Mouse (Mus musculus) lung, adult 18-20 months (tissue): Measurements from ENCODE around the gene Ndrg2.
"Not testable (repeated sequence)": the region's sequence is repeated elsewhere in the genome, so short reads cannot be mapped to it uniquely, and the experiment has no call there.

Experiments
- DNase-seq, 2 experiments: peaks; one replicate each; pipeline ENCODE4 v3.0.0; 2022; ENCODE audit warnings: mixed read lengths in 2 of 2

Ndrg2 gene

DNA sequence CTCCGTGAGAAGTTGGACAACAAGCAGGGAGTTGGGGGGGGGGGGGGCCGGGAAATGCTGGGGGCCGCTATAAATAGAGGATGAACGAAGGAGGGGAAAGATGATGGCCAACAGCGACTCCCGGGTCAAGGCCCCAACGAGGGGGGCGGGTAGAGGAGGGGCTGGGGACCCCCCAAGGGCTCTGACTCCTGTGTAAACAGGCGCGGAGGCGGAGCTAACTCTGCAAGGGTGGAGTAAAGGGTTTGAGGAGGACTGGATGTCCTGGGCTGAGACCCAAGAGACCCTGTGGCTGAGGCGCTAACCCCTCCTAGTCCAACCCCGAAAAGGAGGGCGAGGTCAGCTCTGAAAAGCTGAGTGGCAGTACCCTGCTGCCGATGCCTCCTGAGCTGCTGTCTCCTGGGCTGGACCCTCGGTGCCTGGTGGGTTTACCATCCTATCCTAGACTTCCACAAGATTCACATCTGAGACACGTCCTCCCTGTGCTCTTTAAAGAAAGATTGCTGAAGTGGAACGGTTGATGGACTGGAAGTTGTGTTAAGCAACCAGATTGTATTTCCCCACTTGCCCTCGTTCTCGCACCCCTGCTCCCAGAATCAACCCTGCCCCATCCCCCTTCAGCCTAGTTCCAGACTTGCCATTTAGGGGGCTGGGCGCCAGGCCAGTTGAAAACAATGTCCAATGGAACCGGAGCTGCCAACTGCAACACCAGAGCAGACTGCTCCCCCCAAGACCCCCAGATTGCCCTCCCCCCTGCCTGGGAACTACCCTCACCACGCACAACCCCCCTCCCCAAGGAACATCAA lies at the start of gene Ndrg2:
Ndrg2 (minus strand) TSS at position 199 of the 803 bp plus-strand sequence.
- DNase-seq: peak; percentile 83 to 89

DNA sequence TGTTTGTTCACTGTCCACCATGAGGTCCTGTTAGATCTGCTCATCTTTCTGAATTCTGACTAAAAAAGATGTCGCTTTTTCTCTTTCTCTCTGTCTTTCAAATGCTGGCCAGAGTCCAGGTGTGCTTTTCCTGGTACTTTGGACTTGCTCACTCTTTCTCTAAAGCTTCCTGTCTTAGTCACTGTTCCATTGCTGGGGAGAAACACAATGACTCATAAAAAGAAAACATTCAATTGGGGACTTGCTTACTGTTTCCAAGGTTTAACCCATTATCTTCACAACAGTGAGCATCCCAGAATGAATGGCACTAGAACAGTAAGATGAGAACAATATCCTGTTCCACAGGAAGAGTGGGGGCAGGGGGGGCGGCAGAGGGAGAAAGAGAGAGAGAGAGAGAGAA lies 46.4 kb upstream of the Ndrg2 start:
- DNase-seq: no peak

DNA sequence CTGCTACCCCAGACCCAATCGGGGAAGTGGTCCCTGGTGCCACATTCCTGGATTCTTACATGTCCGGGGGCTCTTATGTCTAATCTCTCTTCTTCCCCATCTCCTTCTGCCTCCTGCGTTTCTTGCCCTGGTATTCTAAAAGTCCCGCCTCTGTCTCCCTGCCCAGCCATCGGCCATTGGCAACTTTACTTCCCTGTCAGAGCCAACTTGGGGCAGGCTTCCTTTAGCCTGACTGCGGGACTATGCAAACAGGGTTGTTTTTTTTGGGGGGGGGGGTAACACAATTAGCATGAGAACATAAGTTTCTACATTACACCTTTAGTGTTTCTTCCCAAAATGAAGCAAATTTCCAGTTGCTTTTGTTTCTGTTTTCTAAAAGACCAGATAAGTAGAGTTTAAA lies 29.4 kb upstream of the Ndrg2 start:
- DNase-seq: no peak

DNA sequence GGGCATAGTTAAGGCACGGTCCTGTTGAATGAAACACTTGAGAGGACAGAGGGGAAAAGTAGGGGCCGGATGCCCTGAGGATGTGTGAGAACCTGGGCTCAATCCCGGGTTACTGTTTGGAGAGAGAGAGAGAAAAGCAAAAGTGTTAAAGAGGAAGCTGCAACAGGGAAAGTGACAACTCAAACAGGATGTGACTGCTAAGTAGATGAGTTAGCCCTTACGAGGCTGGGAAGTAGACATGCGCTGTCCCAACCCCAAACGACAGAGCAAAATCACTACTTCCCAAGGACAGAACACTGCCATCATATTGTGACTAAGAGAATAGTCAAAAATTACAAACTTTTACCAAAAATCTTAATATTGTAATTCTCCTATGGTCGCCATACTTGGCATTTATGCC lies 28.3 kb upstream of the Ndrg2 start:
- DNase-seq: no peak

DNA sequence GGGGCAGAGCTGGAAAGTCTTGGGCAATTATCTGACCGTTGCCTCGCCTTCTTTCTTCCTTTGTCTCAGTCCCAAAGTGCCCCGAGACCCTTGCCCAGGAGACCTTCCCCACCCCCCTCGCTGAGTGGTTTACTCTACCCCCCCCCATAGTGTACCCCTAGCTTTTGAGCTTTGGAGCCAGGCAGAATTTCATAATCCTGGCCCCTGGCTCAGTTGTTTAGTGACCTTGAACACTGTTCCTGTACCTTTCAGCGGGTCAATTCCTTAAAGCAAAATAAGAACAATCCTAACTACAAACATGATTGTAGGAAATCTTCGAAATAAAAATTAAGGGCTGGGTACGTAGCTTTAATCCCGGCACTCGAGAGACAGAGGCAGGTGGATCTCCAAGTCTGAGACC lies 27.6 kb upstream of the Ndrg2 start:
- DNase-seq: no peak

DNA sequence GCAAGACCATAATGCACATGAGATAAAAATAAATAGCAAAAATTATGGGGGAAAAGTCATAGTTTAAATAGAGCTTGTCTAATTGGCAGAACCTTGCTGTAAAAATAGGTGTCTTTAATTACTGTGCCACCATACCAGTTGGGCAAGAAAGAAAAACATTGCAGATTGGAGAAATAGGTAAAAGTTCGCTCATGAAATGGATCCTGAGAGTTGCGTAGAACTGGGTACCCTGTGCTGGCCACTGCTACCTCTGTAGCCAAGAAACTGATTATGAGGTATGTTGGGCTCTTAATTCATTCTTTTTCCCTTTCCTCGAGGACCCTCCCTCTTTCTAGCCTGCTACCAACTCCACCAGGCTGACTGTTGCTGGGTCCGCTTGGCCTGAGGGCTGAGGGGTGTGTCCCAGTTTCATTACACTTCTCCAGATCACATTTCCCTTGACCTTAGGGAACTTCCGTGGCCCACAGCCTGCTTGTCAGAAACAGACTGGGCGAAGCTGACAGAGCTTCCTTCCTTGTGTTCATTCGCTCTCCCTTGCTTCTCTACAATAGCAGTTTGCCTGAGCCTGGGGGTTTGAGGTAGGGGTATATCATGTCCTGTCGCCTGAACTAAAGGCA lies 27.1 kb upstream of the Ndrg2 start:
- DNase-seq: peak; percentile 35 to 41

DNA sequence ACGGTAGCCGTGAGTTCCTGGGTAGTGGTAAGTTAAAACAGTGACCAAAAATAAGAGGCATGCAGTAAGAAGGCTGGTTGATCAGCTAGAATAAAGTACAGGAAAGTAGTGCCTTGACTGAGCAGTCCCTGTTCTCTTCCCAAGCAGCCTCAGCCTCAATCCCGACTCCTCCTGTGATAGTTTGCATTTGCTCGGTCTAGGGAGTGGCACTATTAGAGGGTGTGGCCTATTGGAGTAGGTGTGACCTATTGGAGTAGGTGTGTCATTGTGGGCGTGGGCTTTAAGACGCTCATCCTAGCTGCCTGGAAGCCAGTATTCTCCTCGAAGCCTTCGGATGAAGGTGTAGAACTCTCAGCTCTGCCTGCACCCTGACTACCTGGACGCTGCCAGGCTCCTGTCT lies 25.0 kb upstream of the Ndrg2 start:
- DNase-seq: no peak

DNA sequence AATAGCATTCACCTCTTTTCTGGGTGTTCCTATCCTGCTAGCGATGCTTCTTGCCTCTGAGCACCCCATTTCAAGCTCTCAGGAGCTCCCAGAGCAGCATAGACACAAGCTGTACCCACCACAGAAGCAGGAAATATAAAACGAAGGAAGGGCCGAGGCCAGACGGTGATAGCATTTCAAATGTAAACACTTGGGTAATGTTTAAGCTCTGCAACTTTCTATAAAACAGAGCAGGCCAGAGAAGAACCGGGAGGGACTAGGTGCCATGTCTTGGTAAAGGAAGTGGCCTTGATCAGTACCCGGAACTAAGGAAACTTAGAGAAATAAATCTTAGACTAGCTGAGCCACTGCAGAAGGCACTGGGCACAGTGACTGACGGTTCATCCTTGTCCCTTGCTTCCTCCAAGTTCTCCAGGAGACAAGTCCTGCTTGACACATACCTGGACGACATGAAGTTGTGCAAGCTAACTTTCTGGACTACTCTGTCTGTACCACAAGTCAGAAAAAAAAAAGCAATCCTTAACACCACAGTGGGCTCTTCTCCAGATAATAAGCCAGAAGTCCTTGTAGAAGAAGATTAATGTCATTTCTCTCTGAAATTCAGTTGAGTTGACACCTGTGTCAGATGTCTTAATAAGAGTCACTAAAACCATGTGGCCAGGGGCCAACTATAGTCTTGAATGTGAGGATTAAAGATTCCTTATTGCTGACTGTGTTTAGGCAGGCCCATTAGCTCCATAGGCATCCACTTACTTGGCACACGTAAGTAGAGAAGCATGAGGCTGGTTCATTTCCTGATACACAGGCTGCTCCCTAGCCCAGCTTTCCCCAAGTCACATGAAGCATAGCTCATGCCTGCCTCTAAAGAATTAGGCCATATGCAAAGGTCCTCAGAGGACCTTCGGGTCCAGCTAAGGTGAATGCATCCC lies 18.4 kb upstream of the Ndrg2 start:
- DNase-seq: no peak

DNA sequence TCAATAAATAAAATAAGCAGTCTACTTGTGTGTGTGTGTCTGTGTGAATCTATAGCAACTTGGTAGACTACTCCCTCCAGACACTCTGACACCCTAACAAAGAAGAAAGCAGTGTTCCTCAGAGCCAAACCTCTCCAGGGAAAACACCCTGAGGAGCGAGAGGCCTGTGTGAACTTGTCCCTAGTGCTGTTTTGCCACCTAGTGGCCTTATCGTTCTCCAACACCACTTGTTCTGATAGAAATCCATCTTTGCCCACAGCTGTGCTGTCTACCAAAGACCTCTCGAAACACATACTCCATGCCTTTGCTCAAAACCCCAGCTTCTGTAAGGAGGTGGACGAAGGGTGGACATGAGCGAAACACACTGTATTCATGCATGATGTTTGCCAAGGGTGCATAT lies 16.9 kb upstream of the Ndrg2 start:
- DNase-seq: peak; percentile 57 to 76

DNA sequence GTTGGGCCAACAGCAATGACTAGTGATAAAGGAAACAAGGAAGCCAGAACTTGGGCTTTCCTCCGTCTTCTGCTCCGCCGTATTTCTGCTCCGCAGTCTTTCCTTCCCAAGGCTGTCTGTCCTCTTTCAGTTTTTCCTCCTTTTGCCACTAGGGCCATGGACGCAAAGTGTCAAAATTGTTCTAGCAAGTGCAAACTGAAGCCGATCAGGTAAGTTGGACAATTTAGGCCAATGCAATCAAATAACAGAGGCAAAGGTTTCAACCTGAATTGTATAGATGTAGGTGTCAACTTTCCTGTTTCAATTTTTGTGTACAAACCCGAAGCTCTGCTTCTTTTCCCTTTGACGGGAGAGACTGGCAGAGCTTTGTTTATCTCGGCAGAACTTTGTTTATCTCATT lies 16.0 kb upstream of the Ndrg2 start:
- no peak for DNase-seq

DNA sequence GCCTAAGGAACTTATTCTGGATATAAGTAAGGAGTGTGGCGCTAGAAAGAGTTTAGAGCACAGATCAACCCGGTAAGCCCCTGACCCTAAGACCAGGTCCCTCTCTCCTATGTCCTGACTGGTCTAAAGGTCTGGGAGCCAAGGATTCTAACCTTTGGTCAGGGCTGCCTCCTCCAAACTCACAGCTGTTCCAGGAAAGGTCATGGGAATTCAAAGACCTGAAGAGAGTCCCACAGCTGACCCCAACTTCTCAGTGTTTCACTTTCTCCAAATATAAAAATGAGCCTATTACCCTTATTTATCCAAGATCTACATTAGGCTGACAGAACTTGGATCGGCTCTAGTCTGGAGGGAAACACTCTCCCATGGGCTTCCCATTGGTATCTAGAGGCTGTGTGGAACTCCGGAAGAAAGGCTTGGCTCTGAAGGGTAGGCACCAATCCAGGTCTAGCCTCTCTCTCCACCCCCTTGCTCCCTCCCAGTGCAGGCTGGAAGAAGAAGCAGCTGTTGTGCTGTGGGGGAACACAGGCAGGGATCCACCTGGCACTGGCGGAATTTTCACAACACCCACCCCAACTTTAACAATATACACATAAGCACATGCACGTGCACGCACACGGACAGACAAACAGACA lies 15.5 kb upstream of the Ndrg2 start:
- DNase-seq: peak; percentile 69 to 74

DNA sequence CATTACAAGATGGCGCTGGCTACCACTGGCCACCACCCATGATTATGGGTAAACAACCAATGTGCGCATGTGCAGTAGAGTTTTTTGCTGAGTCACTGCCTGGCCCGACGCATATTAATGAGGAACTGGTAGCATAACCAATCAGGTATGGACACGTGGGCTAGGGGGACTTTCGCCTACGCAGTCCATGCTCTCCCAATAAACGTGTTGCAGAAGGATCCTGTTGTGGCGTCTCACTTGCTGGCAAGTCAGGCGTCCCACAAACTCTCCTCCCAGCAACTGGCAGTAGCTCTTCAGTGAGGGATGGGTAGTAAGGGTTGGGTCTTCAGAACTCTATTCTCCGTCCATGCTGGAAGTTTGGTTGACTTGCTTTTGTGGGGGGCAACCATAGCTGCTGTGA lies 13.0 kb upstream of the Ndrg2 start:
- DNase-seq: not testable (repeated sequence)

DNA sequence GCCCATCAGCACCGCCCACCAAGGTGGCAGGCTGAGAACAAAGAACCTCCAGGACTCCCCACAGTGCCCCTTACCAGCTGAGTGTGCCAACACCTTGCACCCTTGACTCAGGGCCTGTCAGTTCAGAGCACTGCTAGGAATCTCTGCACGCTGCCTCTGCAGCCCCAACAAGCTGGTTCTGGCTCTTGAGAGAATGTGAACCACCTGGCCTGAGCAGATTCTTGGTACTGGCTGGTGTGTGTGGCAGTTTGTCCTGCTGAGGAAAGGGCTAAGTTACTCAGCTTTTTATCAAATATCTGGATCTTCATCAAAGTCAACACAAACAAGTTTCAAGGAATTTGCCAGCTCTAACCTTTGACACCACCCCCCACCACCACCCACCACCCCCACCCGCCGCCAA lies 9.5 kb upstream of the Ndrg2 start:
- no peak for DNase-seq

DNA sequence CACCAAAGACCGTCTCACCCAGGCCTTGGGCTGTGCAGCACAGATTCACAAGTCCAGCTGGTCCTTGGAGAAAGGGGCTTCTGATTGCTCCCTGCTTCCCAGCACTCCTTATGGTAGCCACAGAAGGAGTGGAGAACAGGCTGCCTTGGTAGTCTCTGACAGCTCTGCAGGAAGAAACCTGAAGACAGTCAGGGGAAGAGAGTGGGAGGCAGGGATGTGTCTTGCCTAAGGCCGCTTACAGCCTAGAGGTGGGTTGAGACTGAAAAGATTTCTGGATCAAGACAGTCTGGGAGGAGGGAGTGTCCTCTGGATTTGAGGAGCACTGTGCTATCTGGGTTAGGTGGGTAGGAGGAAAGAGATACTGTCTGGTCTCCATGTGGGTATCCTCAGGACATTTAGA lies 9.0 kb upstream of the Ndrg2 start:
- no peak for DNase-seq

DNA sequence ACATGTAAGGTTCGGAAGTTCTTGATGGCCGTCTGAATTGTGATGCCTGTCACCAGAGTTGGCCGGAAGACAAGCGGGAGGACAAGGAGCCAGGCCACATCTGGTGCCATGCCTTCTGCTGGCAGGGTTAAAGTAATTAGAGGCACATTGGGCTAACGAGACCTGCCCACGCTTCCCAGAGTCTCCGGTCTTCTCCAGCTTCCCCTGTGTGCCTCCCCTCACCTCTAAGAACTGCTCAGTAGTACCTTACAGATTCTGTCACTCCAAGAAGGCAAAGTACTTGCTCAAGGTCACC lies 8.6 kb upstream of the Ndrg2 start, which contains the start of gene Rnase13:
Rnase13 (minus strand) TSS at position 203 of the 295 bp plus-strand sequence.
- no peak for DNase-seq

DNA sequence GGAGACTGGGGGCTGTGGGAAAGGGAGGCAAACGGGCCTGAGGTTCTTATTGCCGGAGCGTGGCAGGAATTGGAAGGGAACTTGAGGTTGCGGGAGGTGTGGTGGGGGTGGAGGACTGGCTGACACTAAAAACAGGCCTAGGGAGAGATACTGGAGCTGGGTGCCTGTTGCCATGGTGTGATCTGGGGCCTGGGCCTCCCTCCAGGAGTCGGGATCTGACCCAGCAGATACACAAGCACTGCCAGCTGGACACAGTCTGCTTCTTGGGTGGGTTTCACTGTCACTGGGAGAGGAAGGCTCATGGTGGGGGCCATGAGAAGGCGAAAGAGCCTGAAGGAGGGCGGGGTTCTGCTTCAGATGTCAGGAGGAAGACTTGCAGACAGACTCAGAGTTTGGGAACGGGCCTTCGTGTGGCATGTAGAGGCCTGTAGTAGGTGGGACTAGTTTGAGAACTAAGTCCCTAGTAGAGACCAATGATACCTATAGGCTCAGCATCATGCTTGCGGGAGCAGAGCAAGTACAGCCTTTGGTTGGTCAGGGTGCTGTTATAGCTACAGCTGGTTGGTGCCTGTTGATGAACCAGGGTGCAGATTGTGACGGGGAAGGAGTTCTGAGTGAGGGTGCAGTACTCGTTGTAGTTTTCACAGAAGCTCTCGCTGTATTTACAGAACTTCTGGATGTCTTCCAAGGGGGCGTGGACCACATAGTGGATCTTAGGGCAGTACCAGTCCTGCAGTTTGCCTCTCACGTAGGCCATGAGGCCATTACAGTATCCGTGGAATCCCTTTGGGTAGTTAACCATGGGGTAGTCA lies 8.0 kb upstream of the Ndrg2 start:
- DNase-seq: peak; percentile 38 to 42

DNA sequence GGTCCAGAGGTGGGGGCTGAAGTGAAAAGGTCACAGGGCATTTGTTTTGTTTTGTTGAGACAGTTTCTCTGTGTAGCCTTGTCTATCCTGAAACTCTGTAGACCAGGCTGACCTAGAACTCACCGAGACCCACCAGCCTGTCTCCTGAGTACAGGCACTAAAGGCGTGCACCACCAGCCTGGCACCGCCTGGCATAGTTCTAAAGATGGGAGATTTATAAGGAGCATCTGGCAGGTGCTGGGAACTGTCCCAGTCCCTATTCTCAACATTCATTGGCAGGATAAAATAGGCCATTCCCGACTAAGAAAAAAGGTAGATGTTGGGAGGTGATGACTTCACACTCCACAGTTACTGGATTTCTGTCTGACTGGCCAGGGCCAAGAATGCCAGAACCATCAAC lies 5.0 kb upstream of the Ndrg2 start:
- DNase-seq: no peak

DNA sequence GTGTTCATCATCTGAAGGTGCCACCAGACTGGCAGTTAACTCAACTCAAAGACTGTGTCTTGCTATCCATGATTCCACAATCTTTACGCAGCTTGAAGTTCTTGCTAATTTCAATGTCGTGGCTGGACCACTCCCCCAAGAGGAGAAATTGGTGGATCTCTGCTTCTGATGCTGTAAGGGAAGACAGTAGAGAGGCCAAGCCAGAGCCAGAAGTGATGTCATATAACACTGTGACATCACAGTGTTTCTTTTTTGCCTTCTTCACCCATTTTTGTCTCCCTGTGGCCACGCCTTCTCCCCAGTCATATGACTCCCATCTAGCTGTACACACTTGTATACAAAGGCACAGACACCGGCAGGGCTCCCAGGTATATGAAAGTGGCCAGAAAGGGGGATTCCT lies 4.2 kb upstream of the Ndrg2 start, which contains the start of gene Tppp2:
Tppp2 (plus strand) TSS at position 301 of the 400 bp plus-strand sequence.
- DNase-seq: no peak

DNA sequence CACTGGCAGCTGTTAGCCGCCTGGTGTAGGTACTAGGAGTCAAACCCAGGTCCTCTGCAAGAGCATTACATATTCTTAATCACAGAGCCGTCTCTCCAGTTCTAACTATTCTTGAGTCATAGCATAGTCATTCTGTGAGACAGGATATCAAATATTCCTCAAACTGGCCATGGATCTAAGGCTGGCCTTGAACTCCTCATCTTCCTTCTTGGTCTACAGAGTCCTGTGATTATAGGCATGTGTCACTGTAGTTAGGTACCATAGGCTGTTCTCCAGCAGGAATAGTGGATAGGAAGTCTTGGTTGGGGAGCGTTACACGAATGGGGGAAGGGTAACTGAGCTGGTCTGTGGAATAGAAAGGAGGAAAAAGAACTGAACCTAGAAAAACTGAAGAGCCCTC lies 2.6 kb upstream of the Ndrg2 start:
- no peak for DNase-seq

DNA sequence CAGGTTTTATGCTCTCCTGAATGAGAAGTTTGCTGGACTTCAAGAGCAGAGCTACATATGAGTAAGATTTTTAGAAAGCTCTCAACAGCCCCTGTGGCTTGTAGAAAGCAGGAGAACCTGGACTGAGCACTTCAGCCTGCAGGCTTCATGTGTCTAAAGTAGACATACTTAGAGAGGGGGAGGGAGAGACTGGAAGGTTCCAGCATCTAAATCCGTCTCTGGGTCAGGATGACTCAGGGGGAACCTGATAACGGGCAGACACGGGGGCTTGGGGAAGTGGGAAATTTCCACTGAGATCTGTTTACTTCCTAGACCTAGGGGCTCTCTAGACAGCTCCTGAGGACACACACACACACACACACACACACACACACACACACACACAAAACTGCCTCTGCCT lies 1.1 kb upstream of the Ndrg2 start:
- no peak for DNase-seq

DNA sequence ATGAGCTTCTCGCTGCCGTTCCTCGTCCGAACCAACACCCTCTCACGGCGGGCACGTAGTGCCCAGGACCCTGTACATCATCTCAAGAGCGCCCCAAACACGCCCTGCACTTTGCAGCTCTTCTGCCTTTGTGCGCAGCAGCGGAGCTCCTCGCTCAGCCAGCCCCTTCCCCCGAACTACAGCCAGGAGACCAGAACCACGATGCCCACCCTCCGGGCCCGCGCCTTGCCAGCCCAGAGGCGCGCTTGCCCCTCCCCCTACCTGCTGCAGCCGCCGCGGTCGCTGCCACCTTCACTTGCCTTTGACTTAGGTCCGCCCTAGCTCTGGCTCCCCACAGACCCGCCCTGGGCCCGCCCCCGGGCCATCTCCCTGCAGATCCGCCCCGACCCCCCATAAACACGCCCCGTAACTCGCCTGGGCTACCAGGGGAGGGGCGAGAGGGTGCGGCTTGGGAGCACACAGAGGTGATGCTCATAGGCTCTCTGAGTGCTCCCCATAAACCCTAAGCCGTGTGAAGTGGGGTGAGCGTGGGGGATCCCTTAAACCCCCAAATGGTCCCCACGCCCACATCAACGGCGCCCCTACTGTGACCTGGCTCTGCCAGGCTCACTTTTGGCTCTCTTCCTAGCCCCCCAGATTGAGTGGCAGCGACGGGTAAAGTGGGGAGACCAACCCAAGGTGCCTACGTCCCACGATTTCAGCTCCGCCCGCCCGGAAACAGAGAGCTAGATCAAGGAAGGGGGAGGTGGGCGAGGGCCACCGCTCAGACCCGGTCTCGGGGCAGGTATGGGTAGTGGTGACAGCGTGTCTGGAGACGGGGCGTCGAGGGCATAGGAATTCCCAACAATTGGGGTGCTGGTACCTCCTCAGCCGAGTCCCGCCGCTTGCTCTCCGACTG lies 647 bp downstream of the Ndrg2 start:
- peak; percentile 83 to 88 for DNase-seq
